Mouse (Mus musculus) cerebellum, adult 2 months (tissue): Measurements from ENCODE around the gene Lasp1.

Source experiments
- CTCF ChIP-seq: fragments of 200-500 bp; IDR thresholded peaks from 2 replicates; pipeline ENCODE4 v1.5.1; 2011; ENCODE audit warnings: low read depth, mild to moderate bottlenecking, control low read depth, low read length, moderate library complexity, borderline replicate concordance; ENCODE audit not compliant: insufficient read depth
- POLR2A ChIP-seq: fragments of 200-500 bp; IDR thresholded peaks from 2 replicates; pipeline ENCODE4 v1.6.1; 2011; ENCODE audit warnings: low read length, control low read depth, borderline replicate concordance; ENCODE audit not compliant: insufficient read depth

DNA sequence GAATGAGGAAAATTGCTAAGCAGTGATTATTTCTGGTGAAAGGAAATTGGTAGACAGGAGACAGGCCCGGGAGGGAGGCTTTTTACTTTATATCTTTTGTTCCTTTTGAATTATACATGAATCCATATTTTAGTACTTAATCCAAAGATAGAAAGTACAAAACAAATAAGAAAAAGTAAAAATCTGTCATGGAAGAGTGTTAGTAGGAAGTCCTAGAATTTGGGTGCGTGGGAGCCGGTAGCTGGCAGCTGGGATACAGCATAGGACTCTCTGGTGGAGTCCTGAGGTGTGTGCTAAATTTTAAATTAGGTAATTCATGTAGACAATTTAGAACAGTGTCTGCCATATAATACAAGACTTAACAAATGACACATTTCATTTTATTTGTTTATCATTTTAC lies 68.8 kb downstream of the Lasp1 start:
- no peak for TF ChIP-seq CTCF
- TF ChIP-seq POLR2A = no peak
